Mouse (Mus musculus) heart, embryonic 11.5 days (tissue): Measurements from ENCODE around the gene Txnrd2. TPM values are rescaled to one million over a fixed set of nuclear protein-coding genes. Genes with fewer than 3 reads are reported as not detected.

Source experiments
- ATAC-seq: fragments of 200-750 bp; cut with Nextera tagmentation; replicated peaks from 2 replicates; pipeline ENCODE4 v1.8.0; 2017; ENCODE audit warnings: moderate library complexity; ENCODE audit not compliant: insufficient number of reproducible peaks, low FRiP score, low TSS enrichment
- H3K27ac ChIP-seq: fragments of 300-500 bp; sonication (generic); 2 replicates; pipeline ENCODE4 v1.5.1; 2014; ENCODE audit warnings: mild to moderate bottlenecking, low read depth, low read length
- H3K27me3 ChIP-seq: fragments of 300-500 bp; sonication (generic); 2 replicates; pipeline ENCODE4 v1.6.1; 2014; ENCODE audit warnings: mild to moderate bottlenecking, low read length, mixed read lengths; ENCODE audit not compliant: control insufficient read depth, insufficient read depth
- H3K36me3 ChIP-seq: fragments of 300-500 bp; sonication (generic); 2 replicates; pipeline ENCODE4 v1.6.1; 2014; ENCODE audit warnings: mild to moderate bottlenecking, low read length, moderate library complexity, mixed read lengths; ENCODE audit not compliant: control insufficient read depth, insufficient read depth
- H3K4me1 ChIP-seq: fragments of 300-500 bp; sonication (generic); 2 replicates; pipeline ENCODE4 v1.6.1; 2014; ENCODE audit warnings: low read length; ENCODE audit not compliant: control insufficient read depth, insufficient read depth
- H3K4me2 ChIP-seq: fragments of 300-500 bp; sonication (generic); 2 replicates; pipeline ENCODE4 v1.6.1; 2014; ENCODE audit warnings: mild to moderate bottlenecking, moderate library complexity
- H3K4me3 ChIP-seq: fragments of 300-500 bp; sonication (generic); 2 replicates; pipeline ENCODE4 v1.5.1; 2014; ENCODE audit warnings: low read depth, low read length
- H3K9ac ChIP-seq: fragments of 300-500 bp; sonication (generic); 2 replicates; pipeline ENCODE4 v1.6.1; 2014; ENCODE audit warnings: mild to moderate bottlenecking, low read depth, low read length, moderate library complexity
- H3K9me3 ChIP-seq: fragments of 300-500 bp; sonication (generic); replicated peaks from 2 replicates; pipeline ENCODE4 v1.6.1; 2016; ENCODE audit warnings: low read length; ENCODE audit not compliant: control insufficient read depth
- WGBS: fragments of 180-500 bp; shearing (Covaris S2); extraction: QIAGEN DNeasy Blood & Tissue Kit; methylation state at CpG from one replicate; pipeline ENCODE4 v1.1.7; 2014; ENCODE audit not compliant: insufficient replicate concordance; 5-methylcytosine and 5-hydroxymethylcytosine counted together
- polyA plus RNA-seq: library from polyadenylated mRNA; unstranded; fragments of >200 nt; fragmentation: Nextera tagmentation; extraction: Ambion mirVana; gene quantifications from 2 replicates; pipeline ENCODE4 v1.2.1, GENCODE M21; 2014

Txnrd2 gene
- polyA plus RNA-seq, 1 experiment from 2014 or later: 32.8 TPM

DNA sequence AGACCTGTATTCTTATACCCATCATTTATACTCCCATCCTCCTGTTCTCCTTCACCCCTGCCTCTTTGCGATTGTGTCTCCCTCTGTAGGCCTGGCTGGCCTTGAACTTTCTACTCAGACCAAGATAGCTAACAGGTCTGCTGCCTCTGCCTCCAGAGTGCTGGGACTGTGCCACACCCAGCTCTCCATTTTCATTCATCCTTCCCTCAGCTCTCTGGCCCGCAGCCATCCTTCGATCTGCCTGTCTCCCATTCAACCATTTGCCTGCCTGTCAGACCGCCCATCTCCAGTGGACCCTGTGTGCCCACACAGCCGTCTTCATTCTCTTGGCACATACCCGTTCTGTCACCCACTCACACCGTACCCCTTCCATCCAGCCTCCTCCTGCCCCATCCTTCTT is 42.0 kb upstream of the Txnrd2 start:
- Histone ChIP-seq H3K4me1 (peaks cover 32% of the 10 kb centered on the region), H3K9ac (no peak overlapping the region)
- WGBS: 85% methylated on average over 7 of the region's 7 CpGs

DNA sequence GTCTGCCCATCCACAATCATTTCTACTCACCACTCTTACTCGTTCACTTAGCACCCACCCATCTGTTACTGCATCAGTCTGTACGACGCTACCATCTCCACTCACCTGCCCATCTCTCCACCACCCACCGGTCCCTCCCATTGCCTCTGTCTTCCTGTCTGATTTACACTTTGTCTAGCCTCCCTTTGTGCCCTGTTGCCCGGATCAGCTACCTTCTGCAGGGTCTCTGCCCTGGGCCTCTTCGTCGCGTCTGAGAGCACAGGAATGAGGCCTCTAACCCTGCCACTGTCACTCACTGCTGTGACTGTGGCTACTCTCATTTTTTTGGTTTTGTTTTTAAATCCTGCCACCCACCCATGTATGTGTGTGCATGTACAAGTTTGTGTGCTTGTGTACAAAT is 41.5 kb upstream of the Txnrd2 start:
- Histone ChIP-seq H3K4me2 (no peak overlapping the region), H3K4me1 (peaks cover 31% of the 10 kb centered on the region), H3K27ac (no peak overlapping the region), H3K27me3 (no peaks in the 10 kb centered on the region), H3K9me3 (no peaks in the 10 kb centered on the region), H3K4me3 (no peak overlapping the region), H3K9ac (no peak overlapping the region), H3K36me3 (no peaks in the 10 kb centered on the region)
- WGBS: 79% methylated on average over 8 of the region's 8 CpGs
- ATAC-seq: no peak

More for the DNA sequence above, 42.0 kb upstream of the Txnrd2 start:
- H3K4me3 ChIP-seq: no peak overlapping the region
- H3K4me2 ChIP-seq: no peak overlapping the region
- no peak for ATAC-seq
- H3K27me3 ChIP-seq: no peaks in the 10 kb centered on the region
- no peaks in the 10 kb centered on the region for H3K9me3 ChIP-seq
- no peaks in the 10 kb centered on the region for H3K36me3 ChIP-seq
- no peak overlapping the region for H3K27ac ChIP-seq

- Histone ChIP-seq H3K27ac (no peak overlapping the region), H3K4me3 (no peak overlapping the region), H3K4me2 (no peak overlapping the region), H3K36me3 (no peaks in the 10 kb centered on the region), H3K27me3 (no peaks in the 10 kb centered on the region), H3K4me1 (peaks cover 30% of the 10 kb centered on the region), H3K9me3 (no peaks in the 10 kb centered on the region), H3K9ac (no peak overlapping the region)
- WGBS: 65% methylated on average over 5 of the region's 5 CpGs
- no peak for ATAC-seq
These were observed 40.8 kb upstream of the Txnrd2 start for GRCm38 (mm10) chr16:18385411-18385810.

GRCm38 (mm10) chr16:18386451-18386850 is 39.7 kb upstream of the Txnrd2 start:
- no peak overlapping the region for H3K4me3 ChIP-seq
- H3K27me3 ChIP-seq: no peaks in the 10 kb centered on the region
- no peaks in the 10 kb centered on the region for H3K36me3 ChIP-seq
- no peak for ATAC-seq
- H3K9ac ChIP-seq: no peak overlapping the region
- H3K4me2 ChIP-seq: no peak overlapping the region
- WGBS: 77% methylated on average over 7 of the region's 7 CpGs
- no peak overlapping the region for H3K27ac ChIP-seq
- peaks cover 30% of the 10 kb centered on the region for H3K4me1 ChIP-seq
- H3K9me3 ChIP-seq: no peaks in the 10 kb centered on the region

- H3K4me3 ChIP-seq: no peak overlapping the region
- H3K4me1 ChIP-seq: peaks cover 28% of the 10 kb centered on the region
- no peaks in the 10 kb centered on the region for H3K27me3 ChIP-seq
- no peaks in the 10 kb centered on the region for H3K9me3 ChIP-seq
- H3K9ac ChIP-seq: no peak overlapping the region
- ATAC-seq: no peak
- no peak overlapping the region for H3K27ac ChIP-seq
- WGBS: 47% methylated on average over 3 of the region's 3 CpGs
- no peaks in the 10 kb centered on the region for H3K36me3 ChIP-seq
- H3K4me2 ChIP-seq: no peak overlapping the region
These were observed 39.2 kb upstream of the Txnrd2 start for GRCm38 (mm10) chr16:18386972-18387371.

- ATAC-seq: no peak
- H3K27me3 ChIP-seq: no peaks in the 10 kb centered on the region
- no peaks in the 10 kb centered on the region for H3K36me3 ChIP-seq
- H3K9me3 ChIP-seq: no peaks in the 10 kb centered on the region
- H3K4me2 ChIP-seq: peak overlapping the region; percentile 29; the same call in 1 of the 2 replicates
- no peak overlapping the region; the same call in 1 of the 2 replicates for H3K9ac ChIP-seq
- no peak overlapping the region for H3K4me3 ChIP-seq
- 24% methylated on average over 5 of the region's 7 CpGs for WGBS
- peaks cover 31% of the 10 kb centered on the region for H3K4me1 ChIP-seq
- H3K27ac ChIP-seq: 0 out of 2 replicates have a peak overlapping the region, but pooled peaks have one; percentile 22
These were observed 38.2 kb upstream of the Txnrd2 start for GRCm38 (mm10) chr16:18387704-18388582.

DNA sequence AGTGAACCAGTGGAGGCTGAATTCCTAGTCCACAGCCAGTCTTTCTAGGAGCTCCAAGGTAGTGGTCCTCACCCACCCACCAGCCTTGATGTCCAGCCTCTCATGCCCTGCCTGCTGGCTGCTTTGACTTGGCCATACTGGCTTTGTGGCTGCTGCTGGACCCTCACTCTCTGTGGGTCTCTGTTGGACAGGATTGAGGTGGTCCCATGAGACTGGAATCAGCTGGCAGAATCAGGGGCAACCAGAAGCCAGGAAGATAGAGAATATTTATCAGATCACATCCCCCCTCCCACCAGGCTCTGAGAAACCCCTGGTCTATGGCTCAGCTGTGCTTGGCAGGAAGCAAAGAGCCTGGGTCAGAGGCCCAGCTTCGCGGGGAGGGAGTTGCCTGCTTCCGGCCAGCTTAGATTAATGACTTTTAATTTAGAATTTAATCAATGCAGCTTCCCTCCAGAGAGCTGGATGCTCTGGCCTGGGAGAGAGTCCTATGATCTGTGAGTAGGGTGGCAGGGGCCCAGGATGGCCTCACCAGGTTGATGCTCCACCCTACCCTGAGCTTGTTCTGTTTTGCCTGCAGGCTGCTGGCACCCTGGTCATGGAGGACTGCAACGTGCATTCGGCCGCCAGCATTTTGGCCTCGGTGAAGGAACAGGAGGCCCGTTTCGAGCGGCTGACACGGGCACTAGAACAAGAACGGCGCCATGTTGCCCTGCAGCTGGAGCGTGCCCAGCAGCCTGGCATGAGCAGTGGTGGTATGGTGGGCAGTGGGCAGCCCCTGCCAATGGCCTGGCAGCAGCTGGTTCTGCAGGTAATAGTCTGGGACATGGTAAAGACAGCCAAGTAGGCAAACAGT is 37.4 kb upstream of the Txnrd2 start:
- no peak overlapping the region for H3K4me2 ChIP-seq
- no peaks in the 10 kb centered on the region for H3K9me3 ChIP-seq
- H3K36me3 ChIP-seq: no peaks in the 10 kb centered on the region
- no peak overlapping the region for H3K4me3 ChIP-seq
- WGBS: 81% methylated on average over 14 of the region's 14 CpGs
- no peak for ATAC-seq
- no peaks in the 10 kb centered on the region for H3K27me3 ChIP-seq
- peaks cover 33% of the 10 kb centered on the region for H3K4me1 ChIP-seq
- no peak overlapping the region for H3K9ac ChIP-seq
- H3K27ac ChIP-seq: 0 out of 2 replicates have a peak overlapping the region, but pooled peaks have one; percentile 22

- Histone ChIP-seq H3K4me2 (no peak overlapping the region), H3K9ac (no peak overlapping the region), H3K27ac (no peak overlapping the region), H3K27me3 (no peaks in the 10 kb centered on the region), H3K4me3 (no peak overlapping the region), H3K4me1 (peaks cover 48% of the 10 kb centered on the region), H3K36me3 (no peaks in the 10 kb centered on the region), H3K9me3 (no peaks in the 10 kb centered on the region)
- ATAC-seq: no peak
- WGBS: 70% methylated on average over 6 of the region's 6 CpGs
These were observed 35.8 kb upstream of the Txnrd2 start for GRCm38 (mm10) chr16:18390399-18390798.
